Mouse (Mus musculus) monocyte, adult 2 months (primary cell): ENCODE measurements around the gene Bfsp1.

ENCODE experiments used
- DNase-seq, 2 experiments: peaks; one replicate each; pipeline ENCODE4 v3.0.0; 2022; ENCODE audit warnings: low spot score in 2 of 2, low read depth in 1 of 2

Bfsp1 gene

GRCm38 (mm10) chr2:143806140-143806923 is 56.6 kb downstream of the Bfsp1 start:
- no peak for DNase-seq

- no peak for DNase-seq
These were observed 61.9 kb downstream of the Bfsp1 start for GRCm38 (mm10) chr2:143801097-143801496.

- DNase-seq = no peak
These were observed 66.5 kb downstream of the Bfsp1 start for GRCm38 (mm10) chr2:143796335-143797013.

- DNase-seq = no peak
These were observed 67.1 kb downstream of the Bfsp1 start for GRCm38 (mm10) chr2:143795858-143796257.

GRCm38 (mm10) chr2:143789911-143790310 is 73.1 kb downstream of the Bfsp1 start:
- DNase-seq = no peak

GRCm38 (mm10) chr2:143780310-143780709 is 82.7 kb downstream of the Bfsp1 start:
- no peak for DNase-seq
